Mouse (Mus musculus) stomach, embryonic 14.5 days (tissue): ENCODE results near the gene Cyb5b. TPM values are rescaled to one million over a fixed set of nuclear protein-coding genes. Genes with fewer than 3 reads are reported as not detected.
A peak's percentile ranks its signal among the peaks of the same experiment; 100 is the strongest.

Experiments used
- ATAC-seq: fragments of 200-750 bp; cut with Nextera tagmentation; 2 replicates; pipeline ENCODE4 v1.8.0; 2017; ENCODE audit warnings: low read depth, moderate TSS enrichment; ENCODE audit not compliant: insufficient number of reproducible peaks, insufficient read depth, low FRiP score
- H3K27ac ChIP-seq: fragments of 300-500 bp; sonication (generic); 2 replicates; pipeline ENCODE4 v1.5.1; 2014; ENCODE audit warnings: mild to moderate bottlenecking, low read length, moderate library complexity, mixed read lengths
- H3K27me3 ChIP-seq: fragments of 300-500 bp; sonication (generic); 2 replicates; pipeline ENCODE4 v1.6.1; 2014; ENCODE audit warnings: low read length, control low read depth, mixed read lengths; ENCODE audit not compliant: control insufficient read depth, insufficient read depth
- H3K36me3 ChIP-seq: fragments of 300-500 bp; sonication (generic); 2 replicates; pipeline ENCODE4 v1.6.1; 2014; ENCODE audit warnings: mild to moderate bottlenecking, control low read depth, low read length, moderate library complexity, mixed read lengths; ENCODE audit not compliant: control insufficient read depth, insufficient read depth
- H3K4me1 ChIP-seq: fragments of 300-500 bp; sonication (generic); 2 replicates; pipeline ENCODE4 v1.6.1; 2014; ENCODE audit warnings: low read length, control low read depth, mixed read lengths; ENCODE audit not compliant: control insufficient read depth, insufficient read depth
- H3K4me2 ChIP-seq: fragments of 300-500 bp; sonication (generic); replicated peaks from 2 replicates; pipeline ENCODE4 v1.6.1; 2014; ENCODE audit warnings: low read depth, low read length, control low read depth
- H3K4me3 ChIP-seq: fragments of 300-500 bp; sonication (generic); 2 replicates; pipeline ENCODE4 v1.5.1; 2014; ENCODE audit warnings: low read depth, low read length, control low read depth
- H3K9ac ChIP-seq: fragments of 300-500 bp; sonication (generic); replicated peaks from 2 replicates; pipeline ENCODE4 v1.6.1; 2014; ENCODE audit warnings: low read depth, mild to moderate bottlenecking, control low read depth, low read length, moderate library complexity, mixed read lengths
- H3K9me3 ChIP-seq: fragments of 300-500 bp; sonication (generic); 2 replicates; pipeline ENCODE4 v1.6.1; 2016; ENCODE audit warnings: low read depth, low read length, control low read depth; ENCODE audit not compliant: control insufficient read depth
- whole genome bisulfite sequencing: fragments of 180-500 bp; shearing (Covaris S2); extraction: QIAGEN DNeasy Blood & Tissue Kit; methylation state at CpG from one replicate; pipeline ENCODE4 v1.1.7; 2014; 5-methylcytosine and 5-hydroxymethylcytosine counted together
- polyA plus RNA-seq: library from polyadenylated mRNA; unstranded; fragments of >200 nt; fragmentation: Nextera tagmentation; extraction: Ambion mirVana; gene quantifications from 2 replicates; pipeline ENCODE4 v1.2.1, GENCODE M21; 2014

The Cyb5b gene
- polyA plus RNA-seq, 1 experiment from 2014 or later, result 89.6 TPM

GRCm38 (mm10) chr8:107193331-107193730, 42.9 kb downstream of the Cyb5b start:
- Histone ChIP-seq H3K4me3 (no peak overlapping the region), H3K9ac (no peak overlapping the region), H3K4me2 (no peak overlapping the region), H3K4me1 (no peaks in the 10 kb centered on the region), H3K27ac (no peak overlapping the region), H3K9me3 (no peaks in the 10 kb centered on the region), H3K36me3 (no peaks in the 10 kb centered on the region), H3K27me3 (no peaks in the 10 kb centered on the region)
- WGBS, result 48% methylated on average over 6 of the region's 6 CpGs
- no peak for ATAC-seq

DNA sequence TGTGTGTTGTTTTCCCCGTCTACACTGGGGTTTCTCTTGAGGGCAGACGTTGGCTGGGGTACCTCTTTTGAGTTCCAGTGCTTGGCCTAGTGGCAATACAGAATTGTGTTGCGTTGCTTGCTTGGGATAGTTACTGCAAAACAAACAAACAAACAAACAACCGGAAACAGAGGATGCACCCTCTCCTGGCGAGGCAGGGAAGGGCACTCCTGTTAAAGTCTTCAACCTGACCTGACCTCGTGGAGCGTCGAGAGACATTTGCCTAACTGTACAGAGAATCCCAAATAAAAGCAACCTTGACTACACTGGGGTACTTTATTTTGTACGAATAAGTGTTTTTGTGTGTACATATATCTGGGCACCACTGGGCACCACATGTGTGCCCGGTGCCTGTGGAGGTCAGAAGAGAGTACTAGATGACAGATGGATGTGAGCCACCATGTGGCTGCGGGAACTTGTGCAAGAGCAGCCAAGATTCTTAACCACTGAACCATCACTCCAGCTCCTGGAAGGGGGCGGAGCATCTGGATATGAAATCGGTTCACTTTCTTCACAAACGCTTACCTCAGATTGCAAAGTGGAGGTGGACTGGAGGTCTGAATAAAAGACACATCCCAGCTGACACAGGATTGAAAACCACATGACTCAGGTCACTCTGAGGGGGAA, 44.5 kb downstream of the Cyb5b start:
- Histone ChIP-seq H3K9me3 (no peaks in the 10 kb centered on the region), H3K27me3 (no peaks in the 10 kb centered on the region), H3K4me1 (no peaks in the 10 kb centered on the region), H3K27ac (no peak overlapping the region), H3K9ac (no peak overlapping the region), H3K4me3 (no peak overlapping the region), H3K36me3 (no peaks in the 10 kb centered on the region), H3K4me2 (no peak overlapping the region)
- 90% methylated on average over 14 of the region's 14 CpGs for WGBS
- ATAC-seq, result no peak

DNA sequence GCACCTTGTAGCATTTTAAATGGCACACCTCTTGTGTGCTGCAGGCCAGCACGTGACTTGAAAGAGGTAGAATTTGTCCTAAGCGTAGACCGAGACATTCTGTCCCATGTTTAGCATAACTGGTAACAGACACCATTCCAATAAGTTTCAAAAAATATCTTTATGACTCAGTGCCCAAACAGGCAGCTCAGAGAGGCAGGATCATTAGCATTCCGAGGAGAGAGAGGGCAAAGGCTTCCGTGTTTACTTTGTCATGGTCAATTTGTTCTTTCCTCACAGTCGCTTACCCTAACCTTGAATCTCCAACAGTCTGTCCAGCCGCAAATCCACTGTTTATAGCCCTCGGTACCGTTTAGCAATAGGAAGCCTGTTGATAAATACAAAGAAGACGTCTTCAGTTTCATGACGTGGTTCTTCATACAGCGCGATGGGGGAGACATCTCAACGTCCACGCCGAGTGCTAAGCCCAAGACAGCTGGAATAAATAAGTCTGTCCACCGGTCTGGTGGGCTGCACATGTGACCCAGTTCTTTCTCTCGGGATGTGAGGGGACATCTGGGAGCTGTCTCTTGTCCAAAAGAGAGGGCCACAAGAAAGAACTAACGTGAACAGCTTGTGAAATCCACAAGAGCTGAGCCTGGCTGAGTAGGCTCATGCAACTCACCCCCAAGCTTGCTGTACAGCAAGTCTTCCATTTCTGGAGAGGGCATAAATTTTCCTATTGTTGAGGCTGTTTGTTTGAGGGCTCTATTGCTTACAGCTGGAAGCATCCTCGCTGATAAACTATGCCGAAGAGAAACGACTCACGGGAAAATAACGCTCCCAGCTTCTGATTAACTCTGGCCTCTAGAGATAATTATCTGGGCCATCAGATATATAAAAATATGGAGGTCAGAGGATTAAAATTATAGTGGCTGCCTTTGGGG, 47.7 kb downstream of the Cyb5b start:
- no peak overlapping the region for H3K9ac ChIP-seq
- peak overlapping the region; percentile 20; the same call in 1 of the 2 replicates for H3K4me2 ChIP-seq
- no peak overlapping the region for H3K27ac ChIP-seq
- WGBS, result 44% methylated on average over 24 of the region's 24 CpGs
- no peaks in the 10 kb centered on the region for H3K4me1 ChIP-seq
- ATAC-seq, result no peak; the same call in 1 of the 2 replicates
- H3K36me3 ChIP-seq, result no peaks in the 10 kb centered on the region
- no peak overlapping the region for H3K4me3 ChIP-seq
- H3K9me3 ChIP-seq, result no peaks in the 10 kb centered on the region
- no peaks in the 10 kb centered on the region for H3K27me3 ChIP-seq

DNA sequence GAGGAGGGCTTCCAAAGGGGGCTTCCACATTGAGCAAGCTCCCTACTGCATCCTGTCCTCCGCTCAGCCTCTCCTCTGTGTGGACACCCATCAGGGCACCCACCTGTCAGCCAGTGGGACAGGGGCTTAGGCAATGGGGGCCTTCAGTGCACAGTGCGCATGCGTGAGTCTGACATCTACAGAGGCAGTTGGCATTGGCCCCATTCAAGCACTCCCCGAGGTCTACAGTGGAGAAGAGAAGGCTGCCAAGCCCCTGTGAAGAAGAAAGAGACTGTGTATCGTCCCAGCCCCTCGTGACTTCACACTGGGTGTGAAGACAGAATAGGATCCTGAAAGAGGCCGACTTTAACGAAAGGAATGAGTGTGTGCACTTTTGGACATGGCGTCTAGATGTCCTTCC, 54.7 kb downstream of the Cyb5b start:
- H3K9me3 ChIP-seq, result no peaks in the 10 kb centered on the region
- ATAC-seq, result no peak
- no peaks in the 10 kb centered on the region for H3K27me3 ChIP-seq
- H3K4me1 ChIP-seq, result no peaks in the 10 kb centered on the region
- no peaks in the 10 kb centered on the region for H3K36me3 ChIP-seq
- no peak overlapping the region for H3K4me2 ChIP-seq
- H3K27ac ChIP-seq, result no peak overlapping the region
- no peak overlapping the region for H3K4me3 ChIP-seq
- 92% methylated on average over 9 of the region's 9 CpGs for WGBS
- H3K9ac ChIP-seq, result no peak overlapping the region

DNA sequence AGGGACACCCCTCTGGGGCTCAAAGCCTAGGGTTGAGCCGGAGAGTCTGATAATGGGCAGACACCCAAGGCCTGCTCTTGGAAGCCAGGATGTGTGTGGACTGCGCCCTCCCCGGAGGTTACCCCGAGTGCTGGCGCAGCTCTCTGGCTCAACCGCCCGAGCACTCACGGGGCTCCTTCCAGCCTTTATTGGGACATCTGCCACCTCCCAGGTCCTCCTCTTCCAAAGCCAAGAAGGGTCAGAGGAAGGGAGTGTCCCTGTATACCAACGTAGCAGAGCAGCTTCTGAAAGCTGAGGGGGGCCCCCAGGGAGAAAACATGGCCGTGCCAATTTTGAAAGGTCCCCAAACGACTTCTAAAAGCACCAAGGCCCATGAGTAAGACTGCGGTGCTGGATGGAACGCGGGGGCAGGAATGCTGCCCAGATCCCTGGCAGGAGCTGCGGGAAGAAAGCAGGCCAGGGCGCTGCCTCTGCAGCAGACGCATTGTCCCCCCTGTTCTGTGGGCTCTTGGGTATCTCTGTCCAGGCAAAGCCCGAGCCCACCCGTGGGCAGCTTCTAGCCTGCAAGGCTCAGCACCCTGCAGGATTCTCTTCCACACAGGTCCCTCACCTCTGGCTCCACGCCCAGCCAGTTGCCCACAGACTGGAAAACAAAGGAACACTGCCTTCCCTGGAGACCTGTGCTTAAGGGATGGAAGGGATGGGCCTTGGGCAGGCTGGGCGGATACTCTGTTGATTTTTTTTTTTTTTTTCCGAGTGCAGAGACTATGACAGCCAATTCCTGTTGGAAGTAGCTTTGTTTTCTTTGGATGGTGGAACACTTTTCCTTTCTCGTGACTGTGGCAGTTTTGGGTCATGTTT, 55.5 kb downstream of the Cyb5b start:
- Histone ChIP-seq H3K4me3 (no peak overlapping the region), H3K27me3 (no peaks in the 10 kb centered on the region), H3K27ac (no peak overlapping the region), H3K4me2 (no peak overlapping the region), H3K4me1 (no peaks in the 10 kb centered on the region), H3K36me3 (no peaks in the 10 kb centered on the region), H3K9ac (no peak overlapping the region), H3K9me3 (no peaks in the 10 kb centered on the region)
- ATAC-seq, result no peak
- 68% methylated on average over 23 of the region's 23 CpGs for WGBS

- H3K36me3 ChIP-seq, result no peaks in the 10 kb centered on the region
- no peak overlapping the region for H3K27ac ChIP-seq
- no peak for ATAC-seq
- H3K9ac ChIP-seq, result no peak overlapping the region
- H3K4me2 ChIP-seq, result no peak overlapping the region
- 77% methylated on average over 9 of the region's 9 CpGs for WGBS
- no peaks in the 10 kb centered on the region for H3K9me3 ChIP-seq
- no peak overlapping the region for H3K4me3 ChIP-seq
- H3K4me1 ChIP-seq, result no peaks in the 10 kb centered on the region
- H3K27me3 ChIP-seq, result no peaks in the 10 kb centered on the region
These were observed 56.5 kb downstream of the Cyb5b start for GRCm38 (mm10) chr8:107206782-107207525.

- Histone ChIP-seq H3K4me2 (no peak overlapping the region), H3K36me3 (no peaks in the 10 kb centered on the region)
- 66% methylated on average over 7 of the region's 7 CpGs for WGBS
These were observed 58.7 kb downstream of the Cyb5b start for GRCm38 (mm10) chr8:107209185-107209584.

DNA sequence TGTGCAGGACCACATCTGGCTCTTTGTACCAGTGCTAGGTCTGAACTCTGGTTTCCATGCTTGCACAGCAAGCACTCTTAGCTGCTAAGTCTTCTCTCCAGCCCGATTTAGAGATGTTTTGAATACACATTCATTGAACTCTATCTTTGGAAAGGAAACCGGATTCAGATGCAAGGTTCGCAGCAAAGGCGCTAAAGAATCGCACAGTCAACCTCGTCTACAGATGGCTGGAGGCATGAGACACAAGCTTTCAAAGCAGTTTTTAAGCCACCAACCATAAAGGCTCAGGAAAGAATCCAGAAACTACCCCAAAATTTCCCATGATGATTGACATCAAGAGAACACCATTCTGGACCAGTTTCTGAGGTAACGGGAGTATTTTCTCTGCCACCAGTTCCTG, 61.6 kb downstream of the Cyb5b start:
- Histone ChIP-seq H3K36me3 (no peaks in the 10 kb centered on the region), H3K4me1 (no peaks in the 10 kb centered on the region), H3K27ac (no peak overlapping the region), H3K4me3 (no peak overlapping the region), H3K27me3 (no peaks in the 10 kb centered on the region), H3K9ac (no peak overlapping the region), H3K9me3 (no peaks in the 10 kb centered on the region), H3K4me2 (no peak overlapping the region)
- 92% methylated on average over 7 of the region's 7 CpGs for WGBS
- ATAC-seq, result no peak

More at GRCm38 (mm10) chr8:107209185-107209584, 58.7 kb downstream of the Cyb5b start:
- Histone ChIP-seq H3K27ac (no peak overlapping the region), H3K4me3 (no peak overlapping the region), H3K4me1 (no peaks in the 10 kb centered on the region), H3K27me3 (no peaks in the 10 kb centered on the region), H3K9me3 (no peaks in the 10 kb centered on the region), H3K9ac (no peak overlapping the region)
- no peak for ATAC-seq
